Mouse (Mus musculus): ENCODE data around the gene Arih2.

GRCm38 (mm10) chr9:108648611-108649560, at the start of gene Arih2:
- TF ChIP-seq CTCF (IDR thresholded peaks at IDR 0.05; ENCODE audit: low read depth, low read length) (no peak), GATA1 (IDR thresholded peaks at IDR 0.05; ENCODE audit: borderline replicate concordance, low read length) (no peak), POLR2AphosphoS5 (IDR thresholded peaks at IDR 0.05; ENCODE audit: insufficient replicate concordance, low read depth, low read length) (no peak), GATA2 (IDR thresholded peaks at IDR 0.05; ENCODE audit: borderline replicate concordance, low read depth, low read length) (no peak), TAL1 (conservative IDR thresholded peaks at IDR 0.05; ENCODE audit: low read depth, low read length) (no peak)
